Mouse (Mus musculus) ES-Bruce4 (cell line): ENCODE measurements around the gene Fmnl2. TPM values are rescaled to one million over a fixed set of nuclear protein-coding genes. Genes with fewer than 3 reads are reported as not detected.

Experiments
- H3K27ac ChIP-seq: 2 replicates; pipeline ENCODE4 v1.5.1; 2012; ENCODE audit warnings: low read length, inconsistent platforms; ENCODE audit not compliant: insufficient read depth
- H3K27me3 ChIP-seq: 2 replicates; pipeline ENCODE4 v1.6.1; 2012; ENCODE audit warnings: mild to moderate bottlenecking, low read length, inconsistent platforms; ENCODE audit not compliant: control insufficient read depth, poor library complexity, insufficient read depth, severe bottlenecking
- H3K36me3 ChIP-seq: 2 replicates; pipeline ENCODE4 v1.6.1; 2012; ENCODE audit warnings: inconsistent platforms, mild to moderate bottlenecking, low read length, moderate library complexity; ENCODE audit not compliant: control insufficient read depth, poor library complexity, insufficient read depth, severe bottlenecking
- H3K4me1 ChIP-seq: one replicate; pipeline ENCODE4 v1.8.1; 2011; ENCODE audit warnings: low read length; ENCODE audit not compliant: control insufficient read depth, insufficient read depth
- H3K4me3 ChIP-seq: 2 replicates; pipeline ENCODE4 v1.5.1; 2011; ENCODE audit warnings: low read depth, mild to moderate bottlenecking, low read length
- H3K9ac ChIP-seq: 2 replicates; pipeline ENCODE4 v1.6.1; 2012; ENCODE audit warnings: low read depth, mild to moderate bottlenecking, inconsistent platforms; ENCODE audit not compliant: poor library complexity, severe bottlenecking
- H3K9me3 ChIP-seq: replicated peaks from 2 replicates; pipeline ENCODE4 v1.6.1; 2012; ENCODE audit warnings: mild to moderate bottlenecking, low read length, inconsistent platforms; ENCODE audit not compliant: control insufficient read depth, poor library complexity, insufficient read depth, severe bottlenecking
- CTCF ChIP-seq: IDR thresholded peaks from one replicate; pipeline ENCODE4 v1.8.1; 2011; ENCODE audit warnings: low read depth, low read length
- EP300 ChIP-seq: IDR thresholded peaks from 2 replicates; pipeline ENCODE4 v1.6.1; 2011; ENCODE audit warnings: low read depth, low read length; ENCODE audit not compliant: insufficient read depth
- POLR2A ChIP-seq: IDR thresholded peaks from one replicate; pipeline ENCODE4 v1.8.1; 2011; ENCODE audit warnings: low read length; ENCODE audit not compliant: insufficient read depth
- polyA plus RNA-seq: library from polyadenylated mRNA; stranded (reverse); fragments of >200 nt; gene quantifications from 2 replicates; pipeline ENCODE4 v1.2.4, GENCODE M21; 2011; ENCODE audit warnings: low read depth; ENCODE audit not compliant: missing spikeins, insufficient read depth, insufficient read length

The Fmnl2 gene
- polyA plus RNA-seq, 1 experiment, result 55.7 TPM

- TF ChIP-seq CTCF, result no peak
- no peak for TF ChIP-seq EP300
- TF ChIP-seq POLR2A, result no peak
- H3K27me3 ChIP-seq, result no peaks in the 10 kb centered on the region
- no peak overlapping the region for H3K4me3 ChIP-seq
- H3K9ac ChIP-seq, result no peak overlapping the region
- H3K27ac ChIP-seq, result no peak overlapping the region
- no peaks in the 10 kb centered on the region for H3K36me3 ChIP-seq
- H3K9me3 ChIP-seq, result no peaks in the 10 kb centered on the region
- no peaks in the 10 kb centered on the region for H3K4me1 ChIP-seq
These were observed 117.1 kb downstream of the Fmnl2 start for GRCm38 (mm10) chr2:52974776-52975175.

DNA sequence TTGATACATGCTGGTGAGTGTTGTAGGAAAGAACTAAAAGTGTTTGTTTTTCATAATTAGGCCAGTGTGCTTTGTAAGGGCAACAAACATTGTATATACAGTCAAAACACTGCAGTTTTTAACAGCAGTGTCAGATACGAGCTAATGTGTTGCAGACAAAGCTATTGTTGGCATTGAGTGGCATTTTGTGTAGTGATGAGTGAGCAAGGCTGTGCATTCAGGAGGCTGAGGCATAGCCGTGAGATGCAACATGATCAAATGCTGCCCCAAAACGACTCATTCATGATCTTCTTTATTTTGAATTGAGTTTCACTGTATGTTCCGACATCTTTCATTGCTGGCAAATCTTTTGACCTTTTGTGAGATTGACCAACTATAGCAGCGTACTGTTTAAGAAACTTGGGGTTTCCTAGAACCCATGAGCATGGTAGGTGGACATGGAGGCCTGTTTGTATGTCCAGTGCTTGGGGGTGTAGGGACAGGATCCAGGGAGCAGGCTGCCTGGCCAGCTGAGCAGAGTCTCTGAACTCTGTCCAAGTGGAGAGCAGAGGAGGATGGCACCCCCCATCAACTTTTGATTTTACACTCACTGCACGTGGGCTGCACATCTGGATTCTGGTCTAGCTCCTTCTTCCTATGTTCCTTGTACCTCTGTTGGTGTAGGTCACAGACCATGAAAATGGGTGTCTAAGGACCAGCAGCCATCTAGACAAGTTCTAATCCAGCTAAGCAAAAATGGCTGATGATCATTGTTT, 120.4 kb downstream of the Fmnl2 start:
- no peaks in the 10 kb centered on the region for H3K9me3 ChIP-seq
- H3K27me3 ChIP-seq, result no peaks in the 10 kb centered on the region
- no peak overlapping the region for H3K9ac ChIP-seq
- H3K27ac ChIP-seq, result no peak overlapping the region
- H3K36me3 ChIP-seq, result no peaks in the 10 kb centered on the region
- H3K4me3 ChIP-seq, result no peak overlapping the region
- no peak for TF ChIP-seq CTCF
- H3K4me1 ChIP-seq, result no peaks in the 10 kb centered on the region

- no peaks in the 10 kb centered on the region for H3K9me3 ChIP-seq
- H3K27me3 ChIP-seq, result no peaks in the 10 kb centered on the region
- H3K4me3 ChIP-seq, result no peak overlapping the region
- no peak overlapping the region for H3K27ac ChIP-seq
- no peak for TF ChIP-seq CTCF
- TF ChIP-seq POLR2A, result no peak
- no peak for TF ChIP-seq EP300
- no peak overlapping the region for H3K9ac ChIP-seq
- H3K36me3 ChIP-seq, result no peaks in the 10 kb centered on the region
- H3K4me1 ChIP-seq, result no peaks in the 10 kb centered on the region
These were observed 121.1 kb downstream of the Fmnl2 start for GRCm38 (mm10) chr2:52978796-52979195.

- Histone ChIP-seq H3K4me1 (no peaks in the 10 kb centered on the region), H3K27ac (no peak overlapping the region), H3K9me3 (no peaks in the 10 kb centered on the region), H3K4me3 (no peak overlapping the region), H3K27me3 (no peaks in the 10 kb centered on the region), H3K9ac (no peak overlapping the region), H3K36me3 (no peaks in the 10 kb centered on the region)
- no peak for TF ChIP-seq EP300
- TF ChIP-seq POLR2A, result no peak
- TF ChIP-seq CTCF, result no peak
These were observed 121.7 kb downstream of the Fmnl2 start for GRCm38 (mm10) chr2:52979280-52979763.

DNA sequence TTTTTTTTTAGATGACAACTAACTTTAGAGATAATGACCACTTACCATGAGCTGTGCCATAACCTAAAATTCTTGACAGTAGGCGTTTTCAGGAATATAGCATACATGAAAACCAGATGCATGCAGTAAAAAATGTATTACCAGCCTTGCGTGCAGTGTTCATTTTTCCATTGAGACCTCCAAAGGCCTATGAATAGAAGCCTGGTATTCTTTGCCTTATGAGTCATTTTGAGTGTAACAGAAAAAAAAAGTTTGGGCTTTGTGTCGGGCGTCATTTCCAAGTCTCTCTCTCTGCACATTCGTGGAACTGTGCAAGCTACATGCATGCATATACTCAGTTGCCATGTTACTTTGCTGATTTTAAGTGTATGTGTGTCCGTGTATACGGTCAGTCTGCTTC, 123.5 kb downstream of the Fmnl2 start:
- H3K27me3 ChIP-seq, result no peaks in the 10 kb centered on the region
- H3K27ac ChIP-seq, result no peak overlapping the region
- H3K4me3 ChIP-seq, result no peak overlapping the region
- no peak overlapping the region for H3K9ac ChIP-seq
- no peaks in the 10 kb centered on the region for H3K9me3 ChIP-seq
- H3K36me3 ChIP-seq, result no peaks in the 10 kb centered on the region
- TF ChIP-seq CTCF, result no peak
- no peak for TF ChIP-seq EP300
- no peak for TF ChIP-seq POLR2A
- no peaks in the 10 kb centered on the region for H3K4me1 ChIP-seq

GRCm38 (mm10) chr2:52981595-52981994, 123.9 kb downstream of the Fmnl2 start:
- no peaks in the 10 kb centered on the region for H3K36me3 ChIP-seq
- H3K4me1 ChIP-seq, result no peaks in the 10 kb centered on the region
- TF ChIP-seq CTCF, result no peak
- TF ChIP-seq POLR2A, result no peak
- no peak for TF ChIP-seq EP300
- no peak overlapping the region for H3K9ac ChIP-seq
- no peaks in the 10 kb centered on the region for H3K9me3 ChIP-seq
- no peaks in the 10 kb centered on the region for H3K27me3 ChIP-seq
- H3K4me3 ChIP-seq, result no peak overlapping the region
- H3K27ac ChIP-seq, result no peak overlapping the region
